Mouse (Mus musculus) CD4-positive, CD25-positive, alpha-beta regulatory T cell (primary cell): ENCODE results near the gene Pi4kb. TPM values are rescaled to one million over a fixed set of nuclear protein-coding genes. Genes with fewer than 3 reads are reported as not detected.

Experiments used
- polyA plus RNA-seq: library from polyadenylated mRNA; unstranded; fragments of 100-300 nt; shearing (Covaris generic); gene quantifications from one replicate; pipeline ENCODE4 v1.2.1, GENCODE M21; 2017

Gene Pi4kb
- polyA plus RNA-seq: 22.1 TPM

GRCm38 (mm10) chr3:94974528-94975422 lies at the start of gene Pi4kb:
Gene Pi4kb, plus strand, starts transcription at chr3:94974731.

GRCm38 (mm10) chr3:94932809-94933564 lies 41.5 kb upstream of the Pi4kb start, which contains the start of gene Selenbp1:
Gene Selenbp1, plus strand, starts transcription at chr3:94933056.

GRCm38 (mm10) chr3:94953764-94954616 lies 20.5 kb upstream of the Pi4kb start, which contains the start of gene Rfx5:
Gene Rfx5, plus strand, starts transcription at chr3:94954075.

GRCm38 (mm10) chr3:95015337-95015872 lies 40.9 kb downstream of the Pi4kb start, which contains the start of gene Zfp687:
Gene Zfp687, minus strand, starts transcription at chr3:95015448.

GRCm38 (mm10) chr3:95042166-95042837 lies 67.8 kb downstream of the Pi4kb start, which contains the start of gene Psmd4:
Gene Psmd4, minus strand, starts transcription at chr3:95042614.

Other genes starting within 250 kb of the Pi4kb start
- 0.05 TPM for gene Cgn, start 188.2 kb upstream of the Pi4kb start, polyA plus RNA-seq
- gene Pogz, start 137.2 kb upstream of the Pi4kb start, polyA plus RNA-seq: 12.6 TPM
- gene Psmb4, start 87.8 kb upstream of the Pi4kb start, polyA plus RNA-seq: 324 TPM
- gene Selenbp1, start 41.7 kb upstream of the Pi4kb start, polyA plus RNA-seq: 3.7 TPM
- 29.2 TPM for gene Rfx5, start 20.7 kb upstream of the Pi4kb start, polyA plus RNA-seq
- gene Zfp687, start 40.7 kb downstream of the Pi4kb start, polyA plus RNA-seq: 62.6 TPM
- gene Psmd4, start 67.9 kb downstream of the Pi4kb start, polyA plus RNA-seq: 295 TPM
- 26.5 TPM for gene Pip5k1a, start 132.2 kb downstream of the Pi4kb start, polyA plus RNA-seq
- 112 TPM for gene Vps72, start 136.3 kb downstream of the Pi4kb start, polyA plus RNA-seq
- gene Tmod4, start 149.7 kb downstream of the Pi4kb start, polyA plus RNA-seq: 1.5 TPM
- 106 TPM for gene Scnm1, start 159.3 kb downstream of the Pi4kb start, polyA plus RNA-seq
- gene Lysmd1, start 159.4 kb downstream of the Pi4kb start, polyA plus RNA-seq: 31.8 TPM
- 230 TPM for gene Tnfaip8l2, start 167.6 kb downstream of the Pi4kb start, polyA plus RNA-seq
- 2.2 TPM for gene Sema6c, start 185.7 kb downstream of the Pi4kb start, polyA plus RNA-seq
- gene Gabpb2, start 243.2 kb downstream of the Pi4kb start, polyA plus RNA-seq: 29.6 TPM